Mouse (Mus musculus): ENCODE measurements around the gene Aagab. TPM values are rescaled to one million over a fixed set of nuclear protein-coding genes. Genes with fewer than 3 reads are reported as not detected.

Gene Aagab
- polyA plus RNA-seq, 1 experiment from 2014 or later, result 30.3 TPM

DNA sequence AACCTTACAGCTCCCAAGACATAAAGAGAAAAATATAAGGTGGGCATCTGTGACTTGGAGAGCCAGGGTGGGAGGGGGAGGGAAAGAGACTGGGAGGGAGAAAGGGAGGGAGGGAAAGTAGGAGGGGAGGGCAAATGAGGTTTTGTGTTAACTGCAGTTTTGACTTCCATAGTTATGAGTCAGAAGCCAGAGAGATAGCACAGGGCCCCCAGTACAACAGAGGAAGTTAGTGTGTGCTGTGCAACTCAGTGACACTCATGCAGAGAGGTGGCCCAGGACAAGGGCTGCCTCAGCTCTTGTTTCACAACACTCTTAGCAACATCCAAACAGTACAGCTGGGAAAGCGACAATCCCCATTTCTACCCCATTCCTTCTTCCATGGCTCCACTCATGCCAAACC lies 75.6 kb downstream of the Aagab start:
- 89% methylated on average over 1 of the region's 1 CpGs for WGBS
- Histone ChIP-seq H3K4me3 (replicated peaks) (no peak overlapping the region), H3K4me1 (peaks cover 31% of the 10 kb centered on the region), H3K27ac (replicated peaks) (no peak overlapping the region), H3K9me3 (replicated peaks) (no peaks in the 10 kb centered on the region), H3K27me3 (no peaks in the 10 kb centered on the region), H3K4me2 (replicated peaks) (no peak overlapping the region), H3K36me3 (no peaks in the 10 kb centered on the region), H3K9ac (no peak overlapping the region)
- ATAC-seq (ENCODE audit: insufficient number of reproducible peaks, low FRiP score, low TSS enrichment, low read depth), result no peak

DNA sequence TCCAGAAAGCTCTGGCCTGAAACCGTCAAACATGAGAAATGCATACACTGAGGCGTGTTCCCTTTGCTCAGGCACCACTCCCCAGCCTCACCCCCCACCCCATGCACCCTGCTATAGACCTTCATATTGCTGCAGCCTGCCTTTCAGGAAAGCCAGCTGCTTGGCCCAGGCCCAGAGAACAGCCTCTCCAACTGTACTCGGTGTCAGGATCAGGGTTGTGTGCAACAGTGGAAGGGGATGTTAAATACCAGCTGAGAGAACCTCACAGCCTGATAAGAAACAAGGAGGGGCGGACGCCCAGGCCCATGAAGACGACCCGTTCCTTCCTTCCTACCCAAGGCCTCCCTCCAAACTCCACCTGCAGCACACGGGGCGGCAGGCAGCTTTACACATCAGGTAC lies 79.8 kb downstream of the Aagab start:
- no peak for ATAC-seq (ENCODE audit: insufficient number of reproducible peaks, low FRiP score, low TSS enrichment, low read depth)
- H3K27ac ChIP-seq (replicated peaks), result no peak overlapping the region

DNA sequence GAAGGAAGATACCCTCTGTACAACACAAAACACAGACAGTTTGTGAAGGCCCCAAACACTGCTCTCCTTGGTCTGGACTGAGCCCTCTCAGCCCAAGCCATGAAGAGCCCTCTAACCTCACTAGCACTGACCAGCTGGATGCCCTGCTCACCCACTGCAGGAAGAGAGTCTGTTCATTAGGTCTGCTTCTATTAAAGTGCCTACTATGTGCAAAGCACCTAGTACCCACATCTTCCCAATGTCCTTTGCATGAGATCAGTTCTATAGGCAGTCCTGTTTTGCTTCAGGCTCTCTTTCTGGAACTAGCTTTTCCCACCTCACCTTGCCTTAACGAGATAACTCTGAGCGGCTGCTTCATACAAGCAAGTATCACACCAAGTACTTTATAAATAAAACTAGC lies 80.5 kb downstream of the Aagab start:
- no peak overlapping the region for H3K9ac ChIP-seq
- WGBS, result 84% methylated on average over 2 of the region's 2 CpGs

More for the DNA sequence above, 79.8 kb downstream of the Aagab start:
- H3K9ac ChIP-seq, result no peak overlapping the region
- H3K4me1 ChIP-seq, result peaks cover 22% of the 10 kb centered on the region
- H3K27me3 ChIP-seq, result no peaks in the 10 kb centered on the region
- WGBS, result 70% methylated on average over 9 of the region's 9 CpGs
- no peaks in the 10 kb centered on the region for H3K9me3 ChIP-seq (replicated peaks)
- H3K4me2 ChIP-seq (replicated peaks), result no peak overlapping the region
- H3K4me3 ChIP-seq (replicated peaks), result no peak overlapping the region
- H3K36me3 ChIP-seq, result no peaks in the 10 kb centered on the region

DNA sequence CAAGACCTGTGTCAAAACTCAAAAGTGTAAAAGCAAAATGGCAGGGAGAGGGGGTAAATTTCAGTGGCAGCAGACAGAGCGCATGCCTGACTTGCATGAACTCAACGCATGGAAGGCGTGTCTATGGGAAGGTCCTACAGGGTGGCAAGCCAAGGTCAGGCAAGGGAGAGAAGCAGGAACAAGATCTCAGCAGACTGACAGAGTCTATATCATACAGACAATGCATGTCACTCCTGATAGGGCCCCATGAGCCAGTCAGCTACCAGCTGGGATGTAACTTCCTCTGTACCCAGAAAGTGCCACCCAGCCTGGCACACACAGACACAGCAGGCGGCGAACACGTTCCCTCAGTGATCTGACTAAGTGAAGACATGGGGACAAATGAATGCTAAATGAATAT lies 81.8 kb downstream of the Aagab start:
- H3K36me3 ChIP-seq, result no peaks in the 10 kb centered on the region
- H3K4me1 ChIP-seq, result peaks cover 16% of the 10 kb centered on the region
- H3K9ac ChIP-seq, result no peak overlapping the region
- no peak overlapping the region for H3K4me3 ChIP-seq (replicated peaks)
- no peaks in the 10 kb centered on the region for H3K9me3 ChIP-seq (replicated peaks)
- 90% methylated on average over 6 of the region's 6 CpGs for WGBS
- no peak overlapping the region for H3K4me2 ChIP-seq (replicated peaks)
- ATAC-seq (ENCODE audit: insufficient number of reproducible peaks, low FRiP score, low TSS enrichment, low read depth), result no peak
- no peaks in the 10 kb centered on the region for H3K27me3 ChIP-seq
- no peak overlapping the region for H3K27ac ChIP-seq (replicated peaks)

More for the DNA sequence above, 80.5 kb downstream of the Aagab start:
- ATAC-seq (ENCODE audit: insufficient number of reproducible peaks, low FRiP score, low TSS enrichment, low read depth), result no peak
- Histone ChIP-seq H3K9me3 (replicated peaks) (no peaks in the 10 kb centered on the region), H3K4me2 (replicated peaks) (no peak overlapping the region), H3K27me3 (no peaks in the 10 kb centered on the region), H3K4me3 (replicated peaks) (no peak overlapping the region), H3K36me3 (no peaks in the 10 kb centered on the region), H3K27ac (replicated peaks) (no peak overlapping the region), H3K4me1 (peaks cover 21% of the 10 kb centered on the region)

DNA sequence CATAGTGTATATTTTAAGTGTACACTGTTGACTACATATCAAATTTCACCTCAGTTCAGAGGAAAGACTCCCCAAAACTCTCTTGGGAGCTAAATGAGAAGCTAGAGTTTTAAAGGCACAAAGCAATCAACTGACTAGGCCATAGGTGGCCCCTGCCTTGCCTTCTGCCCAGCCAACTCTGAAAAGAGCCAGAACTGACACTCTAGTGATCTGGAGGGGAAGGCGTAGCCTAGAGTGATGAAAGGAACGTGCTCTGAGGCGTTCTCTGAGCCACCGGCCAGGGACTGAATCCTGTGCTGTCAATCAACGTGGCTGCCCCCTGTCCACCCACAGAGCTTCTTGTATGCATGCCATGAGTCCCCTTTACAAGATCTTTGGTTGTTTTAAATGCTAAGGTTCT lies 82.9 kb downstream of the Aagab start:
- H3K9ac ChIP-seq, result no peak overlapping the region
- H3K27ac ChIP-seq (replicated peaks), result no peak overlapping the region
- no peaks in the 10 kb centered on the region for H3K9me3 ChIP-seq (replicated peaks)
- H3K4me3 ChIP-seq (replicated peaks), result no peak overlapping the region
- H3K27me3 ChIP-seq, result no peaks in the 10 kb centered on the region
- WGBS, result 71% methylated on average over 5 of the region's 5 CpGs
- ATAC-seq (ENCODE audit: insufficient number of reproducible peaks, low FRiP score, low TSS enrichment, low read depth), result no peak
- H3K4me2 ChIP-seq (replicated peaks), result no peak overlapping the region
- peaks cover 16% of the 10 kb centered on the region for H3K4me1 ChIP-seq
- no peaks in the 10 kb centered on the region for H3K36me3 ChIP-seq

DNA sequence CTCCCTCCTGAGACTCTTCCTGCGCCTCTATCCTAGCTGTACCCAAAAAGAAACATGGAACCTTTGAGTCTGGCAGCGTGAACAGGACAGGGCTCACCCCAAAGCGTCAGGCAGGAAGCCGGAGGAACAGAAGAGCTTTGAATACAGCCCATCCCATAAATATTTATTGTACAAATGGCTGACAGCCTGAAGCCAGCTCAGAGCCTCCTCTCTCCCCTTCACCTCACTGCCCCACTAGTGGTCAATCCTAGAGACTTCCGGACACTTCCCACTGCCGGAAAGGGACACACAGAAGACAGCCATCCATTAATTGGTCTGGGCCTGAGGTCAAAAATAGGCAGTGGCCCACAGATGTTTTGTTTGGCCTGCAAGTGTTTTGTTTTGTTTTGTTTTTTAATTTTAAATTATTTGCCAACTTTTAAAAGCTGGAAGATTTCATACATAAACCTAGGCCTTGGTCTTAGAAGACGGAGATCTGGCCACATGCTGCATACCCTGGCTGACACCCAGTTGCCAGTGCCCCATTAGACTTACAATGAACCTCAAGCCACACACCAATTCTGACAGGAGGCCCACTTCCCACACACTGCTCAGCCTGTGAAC lies 85.1 kb downstream of the Aagab start:
- ATAC-seq (ENCODE audit: insufficient number of reproducible peaks, low FRiP score, low TSS enrichment, low read depth), result no peak
- H3K27me3 ChIP-seq, result no peaks in the 10 kb centered on the region
- H3K4me2 ChIP-seq (replicated peaks), result no peak overlapping the region
- H3K36me3 ChIP-seq, result no peaks in the 10 kb centered on the region
- 81% methylated on average over 7 of the region's 7 CpGs for WGBS
- no peak overlapping the region for H3K4me3 ChIP-seq (replicated peaks)
- H3K9ac ChIP-seq, result no peak overlapping the region
- H3K4me1 ChIP-seq, result peaks cover 18% of the 10 kb centered on the region
- H3K9me3 ChIP-seq (replicated peaks), result no peaks in the 10 kb centered on the region
- H3K27ac ChIP-seq (replicated peaks), result no peak overlapping the region

DNA sequence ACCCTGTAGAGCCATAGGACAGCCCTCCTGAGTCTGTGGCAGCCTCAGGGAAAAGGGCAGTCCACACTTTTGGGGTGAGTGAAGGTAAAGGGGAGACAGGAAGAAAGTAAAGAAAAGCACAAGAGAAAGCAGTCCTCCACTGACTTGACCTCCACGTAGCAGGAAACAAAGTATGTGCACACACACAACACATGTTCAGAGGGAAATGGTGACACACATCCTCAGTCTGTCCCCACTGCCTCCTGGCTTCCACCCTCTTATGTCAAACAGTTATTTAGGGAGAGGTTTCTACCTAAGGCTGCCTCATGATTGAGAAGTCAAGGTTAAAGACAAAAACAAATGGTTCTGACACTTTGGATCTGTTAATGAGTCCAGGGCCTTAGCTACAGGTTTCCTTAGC lies 88.1 kb downstream of the Aagab start:
- Histone ChIP-seq H3K9ac (no peak overlapping the region), H3K27me3 (no peaks in the 10 kb centered on the region), H3K4me1 (peaks cover 13% of the 10 kb centered on the region), H3K9me3 (replicated peaks) (no peaks in the 10 kb centered on the region), H3K4me2 (replicated peaks) (no peak overlapping the region), H3K36me3 (no peaks in the 10 kb centered on the region), H3K4me3 (replicated peaks) (no peak overlapping the region), H3K27ac (replicated peaks) (no peak overlapping the region)
- WGBS, result 86% methylated on average over 1 of the region's 1 CpGs
- no peak for ATAC-seq (ENCODE audit: insufficient number of reproducible peaks, low FRiP score, low TSS enrichment, low read depth)

DNA sequence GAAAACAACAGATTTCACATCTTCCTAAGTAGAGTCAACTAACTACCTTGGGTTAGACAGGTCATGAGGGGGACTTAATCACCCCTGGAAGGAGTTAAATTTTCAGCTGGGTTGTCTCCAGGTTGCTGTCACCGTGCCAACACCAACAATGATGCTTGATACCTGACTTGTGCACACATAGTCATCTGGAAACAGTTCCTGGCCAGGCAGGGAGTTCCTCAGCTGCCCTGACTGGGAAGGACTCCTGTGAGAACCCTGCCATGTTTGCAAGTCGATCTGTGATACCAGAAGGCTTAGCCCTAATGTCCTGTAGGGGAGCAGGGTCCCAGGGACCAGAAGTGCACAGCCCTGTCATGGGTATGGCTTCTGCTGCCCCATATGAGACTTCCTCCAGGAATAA lies 89.5 kb downstream of the Aagab start:
- WGBS, result 45% methylated on average over 2 of the region's 2 CpGs
- no peak overlapping the region for H3K4me2 ChIP-seq (replicated peaks)
- no peaks in the 10 kb centered on the region for H3K36me3 ChIP-seq
- H3K4me3 ChIP-seq (replicated peaks), result no peak overlapping the region
- H3K9me3 ChIP-seq (replicated peaks), result no peaks in the 10 kb centered on the region
- H3K4me1 ChIP-seq, result peaks cover 20% of the 10 kb centered on the region
- no peak for ATAC-seq (ENCODE audit: insufficient number of reproducible peaks, low FRiP score, low TSS enrichment, low read depth)
- no peaks in the 10 kb centered on the region for H3K27me3 ChIP-seq
- H3K27ac ChIP-seq (replicated peaks), result no peak overlapping the region
- no peak overlapping the region for H3K9ac ChIP-seq

Other genes with a start within 250 kb of the Aagab start
- gene Map2k5, start 224.8 kb upstream of the Aagab start, polyA plus RNA-seq (2015; fragmentation: Nextera tagmentation; extraction: Ambion mirVana), result 31.7 and 33.3 TPM in 2 replicates
- 39.3 and 39.6 TPM in 2 replicates for gene 2300009A05Rik, start 203.4 kb upstream of the Aagab start, polyA plus RNA-seq (2015; fragmentation: Nextera tagmentation; extraction: Ambion mirVana)
- gene Iqch, start 167 bp upstream of the Aagab start, polyA plus RNA-seq (2015; fragmentation: Nextera tagmentation; extraction: Ambion mirVana), result 0.21 and 0.60 TPM in 2 replicates
- gene Smad3, start 155.3 kb downstream of the Aagab start, polyA plus RNA-seq (2015; fragmentation: Nextera tagmentation; extraction: Ambion mirVana), result 23.5 and 25.4 TPM in 2 replicates